Mouse (Mus musculus) intestine, embryonic 15.5 days (tissue): Measurements from ENCODE around the gene Pex16. TPM values are rescaled to one million over a fixed set of nuclear protein-coding genes. Genes with fewer than 3 reads are reported as not detected.
A peak's percentile ranks its signal among the peaks of the same experiment; 100 is the strongest.
"Not testable (repeated sequence)": the region's sequence is repeated elsewhere in the genome, so short reads cannot be mapped to it uniquely, and the experiment has no call there.

Experiments used
- ATAC-seq: fragments of 200-750 bp; cut with Nextera tagmentation; 2 replicates; pipeline ENCODE4 v1.8.0; 2017; ENCODE audit warnings: moderate TSS enrichment, moderate library complexity
- H3K27ac ChIP-seq: fragments of 300-500 bp; sonication (generic); 2 replicates; pipeline ENCODE4 v1.5.1; 2015; ENCODE audit warnings: mild to moderate bottlenecking, inconsistent platforms
- H3K27me3 ChIP-seq: fragments of 300-500 bp; sonication (generic); replicated peaks from 2 replicates; pipeline ENCODE4 v1.6.1; 2015; ENCODE audit warnings: inconsistent platforms
- H3K36me3 ChIP-seq: fragments of 300-500 bp; sonication (generic); 2 replicates; pipeline ENCODE4 v1.6.1; 2015; ENCODE audit warnings: inconsistent platforms
- H3K4me1 ChIP-seq: fragments of 300-500 bp; sonication (generic); replicated peaks from 2 replicates; pipeline ENCODE4 v1.6.1; 2015; ENCODE audit warnings: inconsistent platforms
- H3K4me2 ChIP-seq: fragments of 300-500 bp; sonication (generic); replicated peaks from 2 replicates; pipeline ENCODE4 v1.6.1; 2015; ENCODE audit warnings: mild to moderate bottlenecking, inconsistent platforms
- H3K4me3 ChIP-seq: fragments of 300-500 bp; sonication (generic); replicated peaks from 2 replicates; pipeline ENCODE4 v1.5.1; 2015; ENCODE audit warnings: inconsistent platforms
- H3K9ac ChIP-seq: fragments of 300-500 bp; sonication (generic); 2 replicates; pipeline ENCODE4 v1.6.1; 2015; ENCODE audit warnings: inconsistent platforms
- H3K9me3 ChIP-seq: fragments of 300-500 bp; sonication (generic); 2 replicates; pipeline ENCODE4 v1.6.1; 2016; ENCODE audit warnings: inconsistent platforms
- WGBS: fragments of 180-500 bp; shearing (Covaris S2); methylation state at CpG from one replicate; pipeline ENCODE4 v1.1.7; 2015; 5-methylcytosine and 5-hydroxymethylcytosine counted together
- polyA plus RNA-seq: library from polyadenylated mRNA; unstranded; fragments of >200 nt; fragmentation: Nextera tagmentation; extraction: Ambion mirVana; gene quantifications from 2 replicates; pipeline ENCODE4 v1.2.1, GENCODE M21; 2015

The Pex16 gene
- polyA plus RNA-seq, 1 experiment from 2014 or later = 41.6 TPM

DNA sequence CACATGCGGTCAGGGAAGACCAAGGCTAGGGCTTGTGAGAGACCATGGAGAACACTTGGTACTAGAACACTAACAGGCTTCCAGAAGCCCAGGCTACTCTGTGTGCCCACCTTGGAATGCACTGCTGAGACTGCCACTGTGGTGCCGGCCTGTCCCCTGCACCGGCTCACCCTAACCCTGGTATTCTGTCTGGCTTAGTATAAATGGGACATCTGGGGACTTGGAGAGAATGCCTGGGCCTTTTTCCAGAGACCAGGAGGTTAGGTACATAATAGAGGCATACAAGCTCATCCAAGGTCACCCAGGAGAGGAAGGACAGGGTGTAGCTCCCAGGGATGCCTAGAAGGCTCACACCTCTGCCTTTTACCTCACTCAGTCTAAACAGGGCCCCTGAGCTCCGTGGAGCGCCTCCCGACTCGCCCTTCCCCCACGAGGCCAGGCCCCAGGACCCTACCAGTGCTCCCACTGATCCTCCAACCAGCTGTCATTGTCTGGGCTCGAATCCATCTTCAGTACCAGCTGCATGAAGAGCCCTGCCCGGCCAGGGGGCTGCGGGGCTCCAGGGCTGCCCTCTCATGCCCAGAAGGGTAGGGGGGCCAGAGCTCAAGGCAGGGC, 17.3 kb downstream of the Pex16 start:
- H3K4me2 ChIP-seq = peak overlapping the region; percentile 61
- peak overlapping the region; percentile 50 for H3K9ac ChIP-seq
- H3K9me3 ChIP-seq = no peaks in the 10 kb centered on the region
- ATAC-seq = no peak
- H3K36me3 ChIP-seq = 0 out of 2 replicates have a peak, but pooled peaks cover under 1% of the 10 kb centered on the region
- 25% methylated on average over 11 of the region's 11 CpGs for WGBS
- H3K4me3 ChIP-seq = peak overlapping the region; percentile 33
- peak overlapping the region; percentile 76 for H3K27ac ChIP-seq
- no peaks in the 10 kb centered on the region for H3K27me3 ChIP-seq
- peaks cover 40% of the 10 kb centered on the region for H3K4me1 ChIP-seq

- 5% methylated on average over 26 of the region's 26 CpGs for WGBS
- H3K27me3 ChIP-seq = no peaks in the 10 kb centered on the region
- H3K9ac ChIP-seq = peak overlapping the region; percentile 50
- peak overlapping the region; percentile 33 for H3K4me3 ChIP-seq
- H3K36me3 ChIP-seq = no peaks in the 10 kb centered on the region
- peak overlapping the region; percentile 76 for H3K27ac ChIP-seq
- H3K9me3 ChIP-seq = no peaks in the 10 kb centered on the region
- ATAC-seq = no peak
- H3K4me1 ChIP-seq = peaks cover 40% of the 10 kb centered on the region
- peak overlapping the region; percentile 61 for H3K4me2 ChIP-seq
Measured at GRCm38 (mm10) chr2:92392318-92393264, 18.1 kb downstream of the Pex16 start.

DNA sequence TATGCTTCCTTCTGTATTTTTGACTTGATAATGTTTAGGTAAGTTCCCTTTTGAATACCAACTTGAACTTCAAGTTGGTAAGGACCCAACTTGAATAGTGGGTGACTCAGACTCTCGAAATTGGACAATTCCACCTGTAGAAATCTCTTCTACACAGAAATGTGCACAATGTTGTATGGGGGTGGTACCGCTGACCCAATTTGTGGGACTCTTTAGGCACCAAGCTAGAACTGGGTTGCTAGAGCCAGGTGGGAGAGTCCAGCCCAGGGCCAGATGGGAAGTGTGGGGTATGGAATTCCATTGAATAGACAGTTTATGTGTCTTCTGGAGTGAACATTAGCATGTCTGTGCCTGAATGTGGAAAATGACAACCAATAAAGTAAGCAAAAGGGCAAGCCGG, 21.1 kb downstream of the Pex16 start:
- no peak overlapping the region for H3K27ac ChIP-seq
- 81% methylated on average over 3 of the region's 3 CpGs for WGBS
- H3K9me3 ChIP-seq = no peaks in the 10 kb centered on the region
- no peak overlapping the region for H3K4me2 ChIP-seq
- H3K9ac ChIP-seq = no peak overlapping the region
- H3K36me3 ChIP-seq = no peaks in the 10 kb centered on the region
- no peak for ATAC-seq
- 0 out of 2 replicates have a peak, but pooled peaks cover 3% of the 10 kb centered on the region for H3K27me3 ChIP-seq
- peaks cover 17% of the 10 kb centered on the region for H3K4me1 ChIP-seq
- no peak overlapping the region for H3K4me3 ChIP-seq

DNA sequence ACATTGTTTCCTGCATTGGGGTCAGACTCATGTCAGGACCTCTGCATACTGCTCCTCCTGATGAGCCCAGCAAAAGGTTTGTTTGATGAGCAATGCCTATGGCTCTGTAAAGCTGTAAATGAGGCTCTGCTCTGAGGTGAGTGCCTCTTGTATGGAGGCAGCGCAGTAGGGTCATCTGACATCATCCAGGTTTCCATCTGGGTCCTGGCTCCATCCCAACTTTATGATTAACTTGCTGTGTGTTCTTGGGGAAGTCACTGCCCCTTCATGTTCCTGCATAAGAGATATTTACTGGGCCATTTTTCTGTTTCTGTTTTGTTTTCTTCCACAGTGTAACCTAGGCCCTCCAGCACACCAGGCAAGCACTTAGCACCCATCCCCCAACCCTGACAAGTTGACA, 23.0 kb downstream of the Pex16 start:
- no peak overlapping the region for H3K4me3 ChIP-seq
- no peaks in the 10 kb centered on the region for H3K9me3 ChIP-seq
- H3K27me3 ChIP-seq = 0 out of 2 replicates have a peak, but pooled peaks cover 6% of the 10 kb centered on the region
- ATAC-seq = no peak
- H3K9ac ChIP-seq = no peak overlapping the region
- peaks cover 9% of the 10 kb centered on the region; the same call in 1 of the 2 replicates for H3K4me1 ChIP-seq
- no peaks in the 10 kb centered on the region for H3K36me3 ChIP-seq
- WGBS = 70% methylated on average over 1 of the region's 1 CpGs
- H3K27ac ChIP-seq = no peak overlapping the region
- H3K4me2 ChIP-seq = no peak overlapping the region

- not testable (repeated sequence) for H3K36me3 ChIP-seq, ATAC-seq, H3K4me3 ChIP-seq, H3K4me1 ChIP-seq, H3K9ac ChIP-seq, H3K9me3 ChIP-seq, H3K27ac ChIP-seq, H3K27me3 ChIP-seq, H3K4me2 ChIP-seq
- WGBS = 81% methylated on average over 4 of the region's 4 CpGs
Measured at GRCm38 (mm10) chr2:92399877-92400276, 25.4 kb downstream of the Pex16 start.

DNA sequence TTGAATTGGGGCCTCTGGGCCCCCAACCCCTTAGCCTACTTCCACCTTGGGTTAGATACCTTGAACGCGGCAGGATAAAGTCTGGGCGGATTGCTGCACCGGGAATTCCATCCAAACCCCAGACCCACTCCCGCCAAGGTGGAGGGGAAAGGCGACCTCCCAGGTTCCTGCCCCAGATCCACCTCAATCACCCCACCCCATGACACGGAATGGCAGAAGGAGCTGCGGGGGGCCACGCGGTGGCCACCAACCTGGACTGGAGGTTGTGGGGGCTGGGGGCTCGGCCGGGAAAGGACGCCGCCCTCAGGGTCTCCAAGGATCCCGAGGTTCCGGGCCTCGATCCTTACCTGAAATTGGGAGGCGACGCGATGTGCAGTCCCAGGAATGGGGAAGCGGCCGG, 26.2 kb downstream of the Pex16 start:
- no peak; the same call in none of the 2 replicates for ATAC-seq
- Histone ChIP-seq H3K4me3 (peak overlapping the region; percentile 59), H3K27me3 (0 out of 2 replicates have a peak, but pooled peaks cover 6% of the 10 kb centered on the region), H3K4me2 (peak overlapping the region; percentile 93), H3K36me3 (peaks cover 4% of the 10 kb centered on the region), H3K4me1 (0 out of 2 replicates have a peak, but pooled peaks cover 4% of the 10 kb centered on the region), H3K27ac (no peak overlapping the region), H3K9ac (peak overlapping the region; percentile 62), H3K9me3 (no peaks in the 10 kb centered on the region)
- 3% methylated on average over 22 of the region's 22 CpGs for WGBS

DNA sequence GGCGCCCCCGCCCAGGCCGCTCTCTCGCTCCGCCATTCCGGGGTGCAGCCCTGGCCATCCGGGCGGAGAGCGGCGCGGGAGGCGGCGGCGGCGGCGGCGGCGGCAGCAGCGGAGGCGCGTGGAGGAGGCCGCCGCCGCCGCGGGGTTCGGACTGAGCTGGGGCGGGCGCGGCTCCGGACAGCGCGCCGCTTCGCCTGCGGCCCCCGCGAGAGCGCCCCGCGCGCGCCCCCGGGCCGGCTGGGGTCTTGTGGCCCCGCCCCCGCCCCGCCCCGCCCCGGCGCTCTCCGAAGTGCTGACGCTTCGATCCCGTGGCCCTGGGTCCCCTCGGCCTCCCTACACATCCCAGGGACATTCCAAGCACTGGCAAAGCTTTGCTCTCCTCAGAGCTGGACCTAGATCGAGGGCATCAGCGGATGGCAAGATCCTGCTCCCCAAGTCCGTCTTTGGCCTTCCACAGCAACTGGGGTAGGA, 26.6 kb downstream of the Pex16 start, which contains the start of gene Mapk8ip1:
Gene Mapk8ip1 (minus strand): TSS at position 173 of the 471 bp plus-strand sequence.
- Histone ChIP-seq H3K27me3 (0 out of 2 replicates have a peak, but pooled peaks cover 6% of the 10 kb centered on the region), H3K36me3 (peaks cover 4% of the 10 kb centered on the region), H3K27ac (no peak within 1 kb of the TSS), H3K9me3 (no peaks in the 10 kb centered on the region), H3K4me1 (0 out of 2 replicates have a peak, but pooled peaks cover 4% of the 10 kb centered on the region), H3K4me3 (peak within 1 kb of the TSS; percentile 59), H3K4me2 (peak within 1 kb of the TSS; percentile 93), H3K9ac (peak within 1 kb of the TSS; percentile 62)
- 1% methylated on average over 57 of the region's 59 CpGs for WGBS
- ATAC-seq = peak; percentile 78

DNA sequence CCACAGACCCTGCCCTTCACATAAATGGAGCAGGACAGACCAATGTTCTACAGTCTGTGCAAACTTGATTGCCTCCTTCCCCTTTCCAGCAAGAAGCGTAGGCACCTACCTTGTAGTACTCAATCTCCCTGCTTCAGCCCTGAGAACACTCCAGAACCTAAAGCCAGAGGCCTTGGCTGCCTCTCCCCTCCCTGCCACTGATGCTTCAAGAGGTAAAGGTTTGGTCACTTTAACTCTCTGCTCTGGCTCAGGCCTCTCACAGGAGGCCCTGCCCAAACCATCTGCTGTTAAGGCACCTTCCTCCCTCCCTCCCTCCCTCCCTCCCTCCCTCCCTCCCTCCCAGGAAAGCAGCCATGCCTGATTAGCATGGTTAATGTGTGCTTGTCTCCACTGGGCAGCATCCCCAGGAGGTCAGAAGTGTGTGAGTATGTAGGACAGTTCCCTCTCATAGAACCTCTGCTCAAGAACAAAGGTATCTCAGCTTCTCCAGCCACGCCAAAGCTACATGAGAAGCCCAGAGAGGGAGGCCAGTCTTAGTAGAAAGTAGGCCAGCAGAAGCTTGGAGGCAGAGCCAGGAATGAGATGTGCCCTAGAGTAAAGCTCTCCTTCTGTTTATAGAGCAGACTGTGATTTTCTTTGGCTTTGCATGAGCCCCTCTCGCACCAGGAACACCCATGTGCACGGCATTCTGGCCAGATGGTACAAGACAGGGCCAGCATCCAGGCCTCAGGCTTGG, 28.3 kb downstream of the Pex16 start:
- H3K4me1 ChIP-seq = 0 out of 2 replicates have a peak, but pooled peaks cover 4% of the 10 kb centered on the region
- no peak overlapping the region for H3K4me2 ChIP-seq
- H3K27ac ChIP-seq = no peak overlapping the region
- no peak for ATAC-seq
- H3K4me3 ChIP-seq = no peak overlapping the region
- H3K27me3 ChIP-seq = 0 out of 2 replicates have a peak, but pooled peaks cover 6% of the 10 kb centered on the region
- WGBS = 79% methylated on average over 4 of the region's 4 CpGs
- peaks cover 4% of the 10 kb centered on the region for H3K36me3 ChIP-seq
- H3K9me3 ChIP-seq = no peaks in the 10 kb centered on the region
- no peak overlapping the region for H3K9ac ChIP-seq

DNA sequence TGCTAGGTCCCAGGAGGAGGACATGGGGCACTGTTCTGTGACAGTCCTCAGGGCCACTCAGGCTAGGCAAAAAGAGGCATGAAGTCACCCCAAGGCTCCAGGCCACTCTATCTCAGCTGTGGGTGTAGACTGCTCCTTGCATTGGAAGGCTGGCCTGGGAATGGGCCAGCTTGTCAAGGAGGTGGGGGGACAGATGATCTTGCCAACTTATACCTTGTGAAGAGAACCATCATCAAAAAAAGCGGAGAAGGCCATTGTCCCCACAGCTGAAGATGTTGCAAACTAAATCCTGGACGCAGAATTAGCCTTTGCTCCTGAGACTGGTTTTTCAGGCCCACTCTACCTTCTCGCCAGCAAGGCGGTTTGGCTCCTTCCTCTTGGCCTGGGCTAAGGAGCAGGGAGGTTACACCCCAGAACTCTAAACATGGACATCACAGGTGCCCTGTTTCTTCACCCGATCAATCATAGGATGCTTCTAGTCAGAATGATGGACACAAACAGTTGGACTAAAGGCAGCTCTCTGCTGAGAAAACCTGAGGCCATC, 29.4 kb downstream of the Pex16 start:
- ATAC-seq = no peak

GRCm38 (mm10) chr2:92404737-92405136, 30.3 kb downstream of the Pex16 start:
- Histone ChIP-seq H3K36me3 (peaks cover 17% of the 10 kb centered on the region), H3K4me2 (no peak overlapping the region), H3K4me3 (no peak overlapping the region), H3K27me3 (0 out of 2 replicates have a peak, but pooled peaks cover 6% of the 10 kb centered on the region), H3K9ac (no peak overlapping the region), H3K9me3 (no peaks in the 10 kb centered on the region), H3K4me1 (0 out of 2 replicates have a peak, but pooled peaks cover 4% of the 10 kb centered on the region), H3K27ac (no peak overlapping the region)
- WGBS = 82% methylated on average over 6 of the region's 6 CpGs
- ATAC-seq = no peak

More for the DNA sequence above, 29.4 kb downstream of the Pex16 start:
- WGBS = 89% methylated on average over 5 of the region's 5 CpGs
- Histone ChIP-seq H3K27me3 (0 out of 2 replicates have a peak, but pooled peaks cover 6% of the 10 kb centered on the region), H3K4me3 (no peak overlapping the region), H3K9me3 (no peaks in the 10 kb centered on the region), H3K36me3 (peaks cover 12% of the 10 kb centered on the region), H3K9ac (no peak overlapping the region), H3K4me1 (0 out of 2 replicates have a peak, but pooled peaks cover 4% of the 10 kb centered on the region), H3K4me2 (no peak overlapping the region), H3K27ac (no peak overlapping the region)

GRCm38 (mm10) chr2:92405687-92406086, 31.2 kb downstream of the Pex16 start:
- Histone ChIP-seq H3K27me3 (0 out of 2 replicates have a peak, but pooled peaks cover 2% of the 10 kb centered on the region), H3K36me3 (peaks cover 21% of the 10 kb centered on the region)
- 81% methylated on average over 7 of the region's 7 CpGs for WGBS

More at GRCm38 (mm10) chr2:92405687-92406086, 31.2 kb downstream of the Pex16 start:
- no peaks in the 10 kb centered on the region for H3K9me3 ChIP-seq
- no peak overlapping the region for H3K9ac ChIP-seq
- no peak for ATAC-seq
- no peak overlapping the region for H3K4me2 ChIP-seq
- H3K27ac ChIP-seq = no peak overlapping the region
- H3K4me3 ChIP-seq = no peak overlapping the region
- 0 out of 2 replicates have a peak, but pooled peaks cover 4% of the 10 kb centered on the region for H3K4me1 ChIP-seq
